Mouse (Mus musculus): ENCODE results near the gene Gm21972.

Gm21972 gene

GRCm38 (mm10) chr1:86161061-86161460, 27.6 kb downstream of the Gm21972 start:
- DNase-seq (ENCODE audit: low spot score): no peak

DNA sequence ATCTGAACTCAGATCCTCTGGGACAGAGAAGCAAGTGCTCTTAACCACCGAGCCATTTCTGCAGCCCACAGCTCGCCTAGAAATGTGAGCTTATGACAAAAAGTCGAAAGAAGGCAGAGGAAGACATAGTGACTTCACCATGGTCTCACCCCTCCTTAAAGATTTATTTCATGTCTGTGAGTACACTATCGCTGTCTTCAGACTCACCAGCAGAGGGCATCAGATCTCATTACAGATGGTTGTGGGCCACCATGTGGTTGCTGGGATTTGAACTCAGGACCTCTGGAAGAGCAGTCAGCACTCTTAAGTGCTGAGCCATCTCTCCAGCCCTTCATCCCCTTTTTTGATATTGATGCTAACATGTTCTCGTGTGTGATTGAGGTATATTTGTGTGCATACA, 41.2 kb downstream of the Gm21972 start:
- DNase-seq (ENCODE audit: low spot score): no peak

- no peak for DNase-seq (ENCODE audit: low spot score)
Measured at GRCm38 (mm10) chr1:86176066-86176465, 42.6 kb downstream of the Gm21972 start.

GRCm38 (mm10) chr1:86178462-86179253, 45.2 kb downstream of the Gm21972 start:
- DNase-seq (ENCODE audit: low spot score): peak; percentile 90

- DNase-seq (ENCODE audit: low spot score): no peak
Measured at GRCm38 (mm10) chr1:86182004-86182709, 48.7 kb downstream of the Gm21972 start.

- no peak for DNase-seq (ENCODE audit: low spot score)
Measured at GRCm38 (mm10) chr1:86183577-86184263, 50.3 kb downstream of the Gm21972 start.

GRCm38 (mm10) chr1:86186762-86187161, 53.3 kb downstream of the Gm21972 start:
- DNase-seq (ENCODE audit: low spot score): no peak

- no peak for DNase-seq (ENCODE audit: low spot score)
Measured at GRCm38 (mm10) chr1:86187856-86188255, 54.4 kb downstream of the Gm21972 start.

- no peak for DNase-seq (ENCODE audit: low spot score)
Measured at GRCm38 (mm10) chr1:86188271-86188670, 54.8 kb downstream of the Gm21972 start.

DNA sequence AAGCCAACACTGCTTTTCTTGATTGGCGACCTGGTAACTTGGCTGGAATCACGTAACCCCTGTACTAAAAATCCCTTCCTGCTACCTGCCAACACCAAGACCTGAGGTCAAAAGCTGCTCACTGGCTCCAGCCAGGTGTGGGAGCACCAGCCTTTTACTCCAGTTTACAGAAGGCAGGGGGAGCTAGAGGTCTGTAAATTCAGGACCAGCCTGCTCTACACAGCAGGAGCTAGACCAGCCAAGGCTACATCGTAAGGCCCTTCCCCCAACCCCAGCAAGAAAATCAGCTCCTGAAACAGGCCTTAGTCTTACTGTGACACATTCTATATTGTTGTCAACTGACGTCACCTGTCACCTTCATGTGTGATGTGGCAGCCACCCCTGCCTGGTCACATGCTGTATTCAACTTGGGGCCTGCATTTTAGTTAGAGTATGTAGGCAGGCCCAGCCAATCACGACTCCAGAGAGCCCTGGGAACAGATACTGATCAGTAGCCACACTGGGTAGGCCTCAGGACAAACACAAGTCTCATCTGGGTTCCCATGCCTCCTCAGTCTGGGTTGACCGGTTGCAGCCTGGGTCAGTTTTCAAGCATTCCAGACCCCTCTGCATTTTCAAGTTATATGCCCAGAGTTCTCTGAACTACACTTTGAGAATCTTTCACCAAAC, 55.7 kb downstream of the Gm21972 start:
- no peak for DNase-seq (ENCODE audit: low spot score)

- no peak for DNase-seq (ENCODE audit: low spot score)
Measured at GRCm38 (mm10) chr1:86190843-86191242, 57.4 kb downstream of the Gm21972 start.

DNA sequence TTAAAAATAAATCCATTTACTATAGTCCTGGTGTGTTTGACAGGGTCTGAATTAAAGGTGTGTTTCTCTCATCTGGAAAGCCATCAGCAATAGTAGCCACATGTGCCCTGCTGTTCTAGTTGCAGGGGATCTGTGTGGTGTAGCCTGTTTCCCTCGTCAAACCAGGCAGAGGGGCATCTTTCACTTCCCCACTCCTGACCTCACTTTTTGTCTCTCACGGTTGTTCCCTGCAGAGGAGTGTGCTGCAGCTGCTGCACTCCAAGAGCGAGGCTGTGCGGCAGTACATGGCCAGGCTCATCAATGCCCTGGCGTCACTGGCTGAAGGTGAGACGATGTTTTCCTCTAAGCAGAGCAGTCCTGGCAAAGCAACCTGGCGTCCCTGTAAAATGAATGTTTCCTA, 60.6 kb downstream of the Gm21972 start:
- no peak for DNase-seq (ENCODE audit: low spot score)

DNA sequence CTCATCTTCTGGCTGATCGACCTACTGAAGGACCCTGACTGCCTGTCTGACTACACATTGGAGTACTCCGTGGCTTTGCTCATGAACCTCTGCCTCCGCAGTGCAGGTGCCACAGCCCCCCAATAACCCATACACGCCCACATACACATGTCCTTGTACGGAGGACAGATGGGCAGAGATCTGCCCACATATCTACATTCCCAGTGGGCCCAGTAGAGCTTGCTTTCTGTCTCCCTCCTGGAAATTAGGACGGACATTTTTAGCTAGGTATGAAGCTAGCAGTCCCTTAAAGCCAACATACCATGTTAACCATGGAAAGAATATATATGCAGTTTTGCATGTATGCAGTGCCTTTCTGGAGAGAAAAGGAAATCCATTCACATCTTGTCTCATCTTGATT, 64.8 kb downstream of the Gm21972 start:
- DNase-seq (ENCODE audit: low spot score): no peak

- no peak for DNase-seq (ENCODE audit: low spot score)
Measured at GRCm38 (mm10) chr1:86199026-86199425, 65.6 kb downstream of the Gm21972 start.

- no peak for DNase-seq (ENCODE audit: low spot score)
Measured at GRCm38 (mm10) chr1:86201312-86201711, 67.9 kb downstream of the Gm21972 start.

DNA sequence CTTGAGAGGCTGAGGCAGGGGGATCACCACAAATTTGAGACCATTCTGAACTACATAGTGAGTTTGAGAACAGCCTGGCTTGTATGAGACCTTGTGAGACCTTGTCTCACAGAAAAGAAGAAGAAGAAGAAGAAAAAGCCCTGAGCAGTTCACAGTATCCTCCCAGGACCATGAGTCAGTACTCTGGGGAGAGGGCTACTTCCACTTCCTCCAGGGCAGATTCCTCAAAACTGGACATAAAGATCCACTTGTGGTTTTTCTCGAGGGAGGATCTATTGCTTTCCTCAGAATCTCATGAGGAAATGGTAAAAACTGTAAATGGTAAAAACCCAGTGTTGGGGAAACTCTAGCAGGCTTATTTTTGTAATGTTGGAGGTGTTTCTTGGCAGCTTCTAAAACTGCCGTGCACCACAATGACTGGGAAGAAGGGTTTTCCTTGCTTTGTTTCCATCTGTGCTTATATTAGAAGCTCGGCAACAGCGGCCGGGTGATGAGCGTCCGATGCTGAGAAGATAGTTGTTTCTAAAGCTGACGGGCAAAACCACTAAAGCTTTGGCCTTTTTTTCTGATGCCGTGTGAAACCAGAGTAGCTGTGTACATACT, 69.3 kb downstream of the Gm21972 start:
- DNase-seq (ENCODE audit: low spot score): no peak

GRCm38 (mm10) chr1:86210676-86211075, 77.2 kb downstream of the Gm21972 start:
- no peak for DNase-seq (ENCODE audit: low spot score)

DNA sequence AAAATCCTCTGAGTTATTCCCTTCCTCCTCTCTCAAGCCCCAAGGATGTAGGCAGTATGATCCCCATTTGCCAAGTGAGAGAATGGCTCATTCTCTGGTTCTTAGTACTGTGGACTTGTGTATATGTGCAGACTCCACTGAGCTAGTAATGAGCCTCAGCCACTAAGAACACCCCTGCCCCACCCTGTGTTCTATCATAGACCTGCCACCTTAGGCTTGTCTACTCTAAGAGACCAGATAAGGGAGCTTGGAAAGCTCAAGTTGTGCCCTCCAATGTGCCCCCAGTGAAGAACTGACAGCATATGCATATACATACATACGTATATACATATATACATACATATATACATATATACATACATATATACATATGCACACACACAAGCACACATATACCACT, 78.1 kb downstream of the Gm21972 start:
- no peak for DNase-seq (ENCODE audit: low spot score)

Data from embryo, embryonic 10.5 days (tissue).